Mouse (Mus musculus): ENCODE results near the gene Speer2.

Gene Speer2

DNA sequence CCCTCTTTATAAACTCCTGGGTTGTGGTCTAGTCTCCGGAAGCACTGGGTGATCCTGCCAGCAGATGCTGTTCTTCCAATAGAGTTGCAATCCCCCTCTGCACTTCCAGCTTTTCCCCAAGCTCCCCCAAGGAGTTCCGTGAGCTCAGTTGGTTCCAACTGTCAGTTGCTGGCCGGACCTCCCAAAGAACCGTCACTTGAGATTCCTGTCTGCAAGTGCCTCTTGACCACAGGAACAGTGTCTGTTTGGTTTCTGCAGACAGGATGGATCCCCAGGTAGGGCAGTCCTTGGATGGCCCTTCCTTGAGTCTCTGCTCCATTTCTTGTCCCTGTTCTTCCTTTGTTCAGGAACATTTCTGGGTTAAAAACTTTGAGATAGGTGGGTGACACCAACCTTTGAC, at the start of gene Speer2:
TSS of gene Speer2 (minus strand) at position 101 of the 400 bp plus-strand sequence.
- no peak for DNase-seq (ENCODE audit: low read depth, low spot score)

GRCm38 (mm10) chr16:69904303-69904702, 40.8 kb upstream of the Speer2 start:
- no peak for DNase-seq (ENCODE audit: low read depth, low spot score)

DNA sequence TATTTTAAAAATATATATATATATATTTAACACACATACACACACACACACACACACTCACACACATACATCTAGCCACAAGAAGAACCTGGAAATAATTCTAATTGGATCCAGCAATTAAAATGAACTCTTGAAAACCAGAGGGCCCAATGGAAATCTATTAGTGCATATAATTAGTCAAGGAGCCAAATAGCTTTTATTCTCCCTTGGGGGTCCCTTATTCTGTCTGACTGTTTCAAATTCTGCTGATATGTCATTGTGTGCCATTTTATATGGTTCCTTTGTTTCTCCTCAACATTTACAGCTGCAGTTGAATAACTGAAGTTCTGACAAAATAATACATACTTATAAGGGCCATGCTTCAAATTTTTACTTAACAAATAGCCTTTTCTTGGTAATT, 17.2 kb upstream of the Speer2 start:
- no peak for DNase-seq (ENCODE audit: low read depth, low spot score)

GRCm38 (mm10) chr16:69836628-69837027, 26.9 kb downstream of the Speer2 start:
- no peak for DNase-seq (ENCODE audit: low read depth, low spot score)

DNA sequence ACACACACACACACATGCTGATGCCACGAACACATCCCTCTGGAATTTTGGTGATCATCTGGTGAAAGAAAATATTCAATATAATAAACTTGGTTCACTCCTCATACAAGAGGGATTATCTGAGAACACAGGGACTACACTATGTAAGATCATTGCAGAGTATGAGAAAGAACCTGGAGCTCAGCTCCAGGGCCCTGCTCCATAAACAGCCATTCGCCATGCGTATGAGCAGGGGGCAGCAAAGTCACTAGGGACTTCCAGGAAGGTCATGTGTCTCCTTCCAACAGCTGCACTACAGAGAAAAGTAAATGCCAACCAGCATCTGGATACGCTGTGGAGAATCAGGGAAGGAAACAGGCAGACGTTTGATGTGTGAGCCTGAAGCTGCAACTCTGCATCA, 49.9 kb downstream of the Speer2 start:
- no peak for DNase-seq (ENCODE audit: low read depth, low spot score)
